Mouse (Mus musculus) lung, adult 2 months (tissue): Measurements from ENCODE around the gene Vps13d.

ENCODE experiments used
- CTCF ChIP-seq: fragments of 200-500 bp; IDR thresholded peaks from 2 replicates; pipeline ENCODE4 v1.5.1; 2011; ENCODE audit warnings: mild to moderate bottlenecking, low read length, control low read depth; ENCODE audit not compliant: insufficient read depth
- POLR2A ChIP-seq: fragments of 200-500 bp; IDR thresholded peaks from 2 replicates; pipeline ENCODE4 v1.6.1; 2011; ENCODE audit warnings: low read depth, mild to moderate bottlenecking, control low read depth, low read length, borderline replicate concordance; ENCODE audit errors: extremely low read depth

GRCm38 (mm10) chr4:145125463-145126220, 69.2 kb downstream of the Vps13d start:
- TF ChIP-seq POLR2A (no peak), CTCF (no peak)
